Mouse (Mus musculus) embryonic facial prominence, embryonic 11.5 days (tissue): ENCODE data around the gene Frmd4a. TPM values are rescaled to one million over a fixed set of nuclear protein-coding genes. Genes with fewer than 3 reads are reported as not detected.

ENCODE experiments used
- ATAC-seq: fragments of 200-750 bp; cut with Nextera tagmentation; replicated peaks from 2 replicates; pipeline ENCODE4 v1.8.0; 2017; ENCODE audit warnings: low read depth; ENCODE audit not compliant: insufficient number of reproducible peaks, low FRiP score, low TSS enrichment
- DNase-seq: peaks from one replicate; pipeline ENCODE4 v3.0.0-alpha.2; 2015; ENCODE audit warnings: low spot score
- H3K27ac ChIP-seq: fragments of 300-500 bp; sonication (generic); replicated peaks from 2 replicates; pipeline ENCODE4 v1.5.1; 2014; ENCODE audit warnings: mild to moderate bottlenecking, low read depth, low read length, control low read depth
- H3K27me3 ChIP-seq: fragments of 300-500 bp; sonication (generic); 2 replicates; pipeline ENCODE4 v1.6.1; 2014; ENCODE audit warnings: mild to moderate bottlenecking, low read length, moderate library complexity, mixed read lengths; ENCODE audit not compliant: control insufficient read depth, insufficient read depth
- H3K36me3 ChIP-seq: fragments of 300-500 bp; sonication (generic); replicated peaks from 2 replicates; pipeline ENCODE4 v1.6.1; 2014; ENCODE audit warnings: low read depth, mild to moderate bottlenecking, low read length, moderate library complexity, mixed read lengths; ENCODE audit not compliant: control insufficient read depth, insufficient read depth
- H3K4me1 ChIP-seq: fragments of 300-500 bp; sonication (generic); 2 replicates; pipeline ENCODE4 v1.6.1; 2014; ENCODE audit warnings: low read length, mixed read lengths; ENCODE audit not compliant: control insufficient read depth, insufficient read depth
- H3K4me2 ChIP-seq: fragments of 300-500 bp; sonication (generic); 2 replicates; pipeline ENCODE4 v1.6.1; 2014; ENCODE audit warnings: low read depth, mild to moderate bottlenecking, control low read depth, low read length, moderate library complexity
- H3K4me3 ChIP-seq: fragments of 300-500 bp; sonication (generic); 2 replicates; pipeline ENCODE4 v1.5.1; 2014; ENCODE audit warnings: low read depth, low read length, control low read depth
- H3K9ac ChIP-seq: fragments of 300-500 bp; sonication (generic); replicated peaks from 2 replicates; pipeline ENCODE4 v1.6.1; 2014; ENCODE audit warnings: mild to moderate bottlenecking, control low read depth, low read length
- H3K9me3 ChIP-seq: fragments of 300-500 bp; sonication (generic); replicated peaks from 2 replicates; pipeline ENCODE4 v1.6.1; 2016; ENCODE audit warnings: mild to moderate bottlenecking, low read length, inconsistent platforms, mixed read lengths; ENCODE audit not compliant: control insufficient read depth
- WGBS: fragments of 180-500 bp; shearing (Covaris S2); extraction: QIAGEN DNeasy Blood & Tissue Kit; methylation state at CpG from one replicate; pipeline ENCODE4 v1.1.7; 2014; 5-methylcytosine and 5-hydroxymethylcytosine counted together
- polyA plus RNA-seq: library from polyadenylated mRNA; unstranded; fragments of >200 nt; fragmentation: Nextera tagmentation; extraction: Ambion mirVana; gene quantifications from 2 replicates; pipeline ENCODE4 v1.2.1, GENCODE M21; 2014

Frmd4a gene
- polyA plus RNA-seq, 1 experiment from 2014 or later, result 38.5 TPM

GRCm38 (mm10) chr2:4575163-4575562 lies 557.6 kb downstream of the Frmd4a start:
- ATAC-seq (no peak; the same call in 1 of the 2 replicates), DNase-seq (no peak)
- WGBS, result 78% methylated on average over 2 of the region's 2 CpGs
- no peak overlapping the region for H3K4me3 ChIP-seq
- no peaks in the 10 kb centered on the region for H3K27me3 ChIP-seq
- no peak overlapping the region for H3K4me2 ChIP-seq
- H3K27ac ChIP-seq, result no peak overlapping the region
- H3K4me1 ChIP-seq, result no peaks in the 10 kb centered on the region
- H3K9me3 ChIP-seq, result no peaks in the 10 kb centered on the region
- no peak overlapping the region for H3K9ac ChIP-seq
- peaks cover 7% of the 10 kb centered on the region for H3K36me3 ChIP-seq

- WGBS, result 87% methylated on average over 7 of the region's 7 CpGs
- Histone ChIP-seq H3K9me3 (no peaks in the 10 kb centered on the region), H3K9ac (no peak overlapping the region), H3K27ac (no peak overlapping the region), H3K4me1 (no peaks in the 10 kb centered on the region), H3K36me3 (peaks cover 7% of the 10 kb centered on the region), H3K4me3 (no peak overlapping the region), H3K27me3 (no peaks in the 10 kb centered on the region), H3K4me2 (no peak overlapping the region)
- no peak for DNase-seq
- ATAC-seq, result no peak
Observed at GRCm38 (mm10) chr2:4575975-4576374, 558.5 kb downstream of the Frmd4a start.

- WGBS, result 85% methylated on average over 5 of the region's 5 CpGs
- no peaks in the 10 kb centered on the region for H3K9me3 ChIP-seq
- H3K36me3 ChIP-seq, result peaks cover 7% of the 10 kb centered on the region
- no peak overlapping the region for H3K9ac ChIP-seq
- no peak overlapping the region for H3K4me2 ChIP-seq
- no peaks in the 10 kb centered on the region for H3K27me3 ChIP-seq
- H3K4me3 ChIP-seq, result no peak overlapping the region
- no peak for DNase-seq
- no peaks in the 10 kb centered on the region for H3K4me1 ChIP-seq
- no peak for ATAC-seq
- no peak overlapping the region for H3K27ac ChIP-seq
Observed at GRCm38 (mm10) chr2:4578291-4578690, 560.8 kb downstream of the Frmd4a start.

- no peak for DNase-seq
- Histone ChIP-seq H3K36me3 (peaks cover 4% of the 10 kb centered on the region), H3K4me3 (no peak overlapping the region), H3K9ac (no peak overlapping the region), H3K4me1 (no peaks in the 10 kb centered on the region), H3K27ac (no peak overlapping the region), H3K9me3 (no peaks in the 10 kb centered on the region), H3K4me2 (no peak overlapping the region), H3K27me3 (no peaks in the 10 kb centered on the region)
- no peak for ATAC-seq
- 85% methylated on average over 8 of the region's 8 CpGs for WGBS
Observed at GRCm38 (mm10) chr2:4579357-4580068, 562.0 kb downstream of the Frmd4a start.

GRCm38 (mm10) chr2:4580666-4581065 lies 563.1 kb downstream of the Frmd4a start:
- no peak overlapping the region for H3K4me2 ChIP-seq
- no peaks in the 10 kb centered on the region; the same call in 1 of the 2 replicates for H3K4me1 ChIP-seq
- H3K27me3 ChIP-seq, result no peaks in the 10 kb centered on the region
- WGBS, result 81% methylated on average over 6 of the region's 6 CpGs
- H3K27ac ChIP-seq, result no peak overlapping the region
- no peak overlapping the region for H3K4me3 ChIP-seq
- no peak overlapping the region for H3K9ac ChIP-seq
- no peaks in the 10 kb centered on the region for H3K9me3 ChIP-seq
- no peak for DNase-seq
- no peak for ATAC-seq
- peaks cover 4% of the 10 kb centered on the region for H3K36me3 ChIP-seq

GRCm38 (mm10) chr2:4582930-4583329 lies 565.4 kb downstream of the Frmd4a start:
- DNase-seq (no peak), ATAC-seq (no peak)
- Histone ChIP-seq H3K36me3 (peaks cover 4% of the 10 kb centered on the region), H3K4me1 (no peaks in the 10 kb centered on the region; the same call in 1 of the 2 replicates), H3K27ac (0 out of 2 replicates have a peak overlapping the region, but pooled peaks have one; percentile 16), H3K9ac (no peak overlapping the region), H3K4me3 (no peak overlapping the region), H3K27me3 (no peaks in the 10 kb centered on the region), H3K9me3 (no peaks in the 10 kb centered on the region), H3K4me2 (no peak overlapping the region)
- WGBS, result 78% methylated on average over 2 of the region's 2 CpGs

GRCm38 (mm10) chr2:4584252-4584651 lies 566.7 kb downstream of the Frmd4a start:
- Histone ChIP-seq H3K27ac (no peak overlapping the region), H3K4me2 (no peak overlapping the region), H3K36me3 (no peaks in the 10 kb centered on the region; the same call in 1 of the 2 replicates), H3K9ac (no peak overlapping the region), H3K9me3 (no peaks in the 10 kb centered on the region), H3K4me3 (no peak overlapping the region), H3K4me1 (no peaks in the 10 kb centered on the region; the same call in 1 of the 2 replicates), H3K27me3 (no peaks in the 10 kb centered on the region)
- WGBS, result 46% methylated on average over 5 of the region's 5 CpGs
- ATAC-seq (no peak), DNase-seq (peak; percentile 65)

- peaks cover 6% of the 10 kb centered on the region for H3K36me3 ChIP-seq
- peak overlapping the region; percentile 73; the same call in 1 of the 2 replicates for H3K27ac ChIP-seq
Observed at GRCm38 (mm10) chr2:4586245-4586644, 568.7 kb downstream of the Frmd4a start.

More at GRCm38 (mm10) chr2:4586245-4586644, 568.7 kb downstream of the Frmd4a start:
- Histone ChIP-seq H3K4me1 (no peaks in the 10 kb centered on the region; the same call in 1 of the 2 replicates), H3K27me3 (no peaks in the 10 kb centered on the region), H3K9me3 (no peaks in the 10 kb centered on the region), H3K9ac (no peak overlapping the region), H3K4me2 (no peak overlapping the region), H3K4me3 (no peak overlapping the region)
- peak; percentile 58 for DNase-seq
- 40% methylated on average over 11 of the region's 11 CpGs for WGBS
- no peak for ATAC-seq
